In genomic region chr8:104540710-104541514, GRCm38 (mm10) we compare ENCODE assay signal across 8 mouse cellular contexts. TPM values are rescaled to one million over a fixed set of nuclear protein-coding genes. Genes with fewer than 3 reads are reported as not detected.
A peak's percentile ranks its signal among the peaks of the same experiment; 100 is the strongest.
DNase-seq lines count a peak whose midpoint lies in the region; ATAC-seq and TF ChIP-seq lines count a peak whose summit lies in the region.

No protein-coding gene starts in this region.

- H3K4me1 ChIP-seq in lung, postnatal 0 days (ENCODE audit: insufficient read depth, low read depth, low read length), result peaks cover 6% of the 10 kb centered on the region; the same call in 1 of the 2 replicates
- H3K4me1 ChIP-seq in heart, embryonic 14.5 days (ENCODE audit: control insufficient read depth in 2 of 2, insufficient read depth in 2 of 2, low read length in 2 of 2), result peaks cover 5 to 17% of the 10 kb centered on the region in 2 experiments; a peak in 3 of 4 replicates
- peaks cover 9% of the 10 kb centered on the region; the same call in 1 of the 2 replicates for H3K4me1 ChIP-seq in midbrain, embryonic 14.5 days (ENCODE audit: control insufficient read depth, insufficient read depth, low read length)

- H3K4me3 ChIP-seq in lung, postnatal 0 days (ENCODE audit: low read depth, low read length), result peak overlapping the region; percentile 45
- peak overlapping the region; percentile 51 to 58 for H3K4me3 ChIP-seq in heart, embryonic 14.5 days (ENCODE audit: control insufficient read depth in 1 of 2, insufficient read depth in 1 of 2, low read depth in 1 of 2, low read length in 2 of 2)
- H3K4me3 ChIP-seq in midbrain, embryonic 14.5 days (replicated peaks; ENCODE audit: low read depth, low read length), result peak overlapping the region; percentile 49

- under 1% methylated on average over 54 of the region's 76 CpGs for WGBS in lung, postnatal 0 days
- WGBS in heart, embryonic 14.5 days, result under 1% methylated on average over 71 of the region's 76 CpGs
- WGBS in midbrain, embryonic 14.5 days, result 1% methylated on average over 75 of the region's 76 CpGs

- H3K9ac ChIP-seq in lung, postnatal 0 days (replicated peaks; ENCODE audit: low read depth), result no peak overlapping the region
- H3K9ac ChIP-seq in heart, embryonic 14.5 days (ENCODE audit: low read length), result peak overlapping the region; percentile 69
- H3K9ac ChIP-seq in midbrain, embryonic 14.5 days (replicated peaks; ENCODE audit: low read length), result peak overlapping the region; percentile 45

- H3K27ac ChIP-seq in lung, postnatal 0 days (ENCODE audit: low read length), result no peak overlapping the region
- H3K27ac ChIP-seq in heart, embryonic 14.5 days (replicated peaks in 1 of 2; ENCODE audit: control insufficient read depth in 1 of 2, insufficient read depth in 1 of 2, low read depth in 2 of 2, low read length in 2 of 2), result no peak overlapping the region
- H3K27ac ChIP-seq in midbrain, embryonic 14.5 days (replicated peaks; ENCODE audit: low read depth, low read length), result no peak overlapping the region

- ATAC-seq in lung, postnatal 0 days, result peak; percentile 30; the same call in 1 of the 2 replicates
- peak; percentile 41; the same call in 1 of the 2 replicates for ATAC-seq in heart, embryonic 14.5 days (ENCODE audit: insufficient number of reproducible peaks, insufficient read depth, low FRiP score, low read depth)
- ATAC-seq in midbrain, embryonic 14.5 days (ENCODE audit: low FRiP score, low TSS enrichment), result peak; percentile 57

- no peak for TF ChIP-seq EP300 in lung, postnatal 0 days (IDR thresholded peaks at IDR 0.05)

- TF ChIP-seq CTCF in lung, postnatal 0 days (IDR thresholded peaks at IDR 0.05), result no peak

- no peak for DNase-seq in lung, postnatal 0 days (ENCODE audit: low spot score)
- no peak for DNase-seq in lung, postnatal 14 days
- peak; percentile 42 to 54 for DNase-seq in cerebellum, postnatal 14 days
- DNase-seq in layer of hippocampus, adult 9-11 months, result peak; percentile 45
- DNase-seq in midbrain, embryonic 14.5 days, result peak; percentile 61
- peak; percentile 75 for DNase-seq in yolk sac, embryonic 10.5 days (ENCODE audit: low spot score)
- DNase-seq in gastrocnemius, adult 18-20 months (ENCODE audit: low spot score), result no peak

- H3K27me3 ChIP-seq in lung, postnatal 0 days (replicated peaks; ENCODE audit: insufficient read depth, low read length), result peaks cover 30% of the 10 kb centered on the region
- H3K27me3 ChIP-seq in heart, embryonic 14.5 days (ENCODE audit: control insufficient read depth, insufficient read depth, low read length), result peaks cover 62% of the 10 kb centered on the region
- H3K27me3 ChIP-seq in midbrain, embryonic 14.5 days (ENCODE audit: control insufficient read depth, insufficient read depth, low read length), result peaks cover 49% of the 10 kb centered on the region

- H3K4me2 ChIP-seq in lung, postnatal 0 days (replicated peaks; ENCODE audit: low read depth, low read length), result peak overlapping the region; percentile 84
- H3K4me2 ChIP-seq in heart, embryonic 14.5 days (ENCODE audit: low read length), result peak overlapping the region; percentile 98
- peak overlapping the region; percentile 96 for H3K4me2 ChIP-seq in midbrain, embryonic 14.5 days (ENCODE audit: low read length)

- H3K36me3 ChIP-seq in lung, postnatal 0 days (ENCODE audit: insufficient read depth, low read length), result no peaks in the 10 kb centered on the region
- no peaks in the 10 kb centered on the region for H3K36me3 ChIP-seq in heart, embryonic 14.5 days (ENCODE audit: control insufficient read depth, insufficient read depth, low read length)
- H3K36me3 ChIP-seq in midbrain, embryonic 14.5 days (ENCODE audit: control insufficient read depth, insufficient read depth, low read length), result no peaks in the 10 kb centered on the region

- H3K9me3 ChIP-seq in lung, postnatal 0 days (ENCODE audit: low read length), result no peaks in the 10 kb centered on the region
- H3K9me3 ChIP-seq in heart, embryonic 14.5 days (ENCODE audit: control insufficient read depth, low read length), result no peaks in the 10 kb centered on the region
- no peaks in the 10 kb centered on the region for H3K9me3 ChIP-seq in midbrain, embryonic 14.5 days (ENCODE audit: control insufficient read depth, low read length)

RNA-seq across cellular contexts. Expression of gene Car7, which starts 6.4 kb away (rescaled TPM):
- 0.84 and 0.87 TPM in 2 replicates for polyA plus RNA-seq in lung, postnatal 0 days (2015; fragmentation: Nextera tagmentation; extraction: Ambion mirVana)
- polyA plus RNA-seq in heart, embryonic 14.5 days (2014; fragmentation: Nextera tagmentation; extraction: Ambion mirVana), result 2.2 and 2.3 TPM in 2 replicates
- 2.7 and 3.6 TPM in 2 replicates for polyA plus RNA-seq in midbrain, embryonic 14.5 days (2014; fragmentation: Nextera tagmentation; extraction: Ambion mirVana)
- 1 to 10 TPM in 1 of 2 experiments, under 1 TPM in 1; 0.82 to 1.1 TPM for total RNA-seq in gastrocnemius, adult 18-20 months (2021)

RNA-seq across cellular contexts. Expression of gene Nae1, which starts 6.5 kb away (rescaled TPM):
- 57.9 and 58.9 TPM in 2 replicates for polyA plus RNA-seq in lung, postnatal 0 days (2015; fragmentation: Nextera tagmentation; extraction: Ambion mirVana)
- polyA plus RNA-seq in heart, embryonic 14.5 days (2014; fragmentation: Nextera tagmentation; extraction: Ambion mirVana), result 73.3 and 80.0 TPM in 2 replicates
- 113 and 122 TPM in 2 replicates for polyA plus RNA-seq in midbrain, embryonic 14.5 days (2014; fragmentation: Nextera tagmentation; extraction: Ambion mirVana)
- total RNA-seq in gastrocnemius, adult 18-20 months (2021), result 10 to 100 TPM; 22.4 to 24.3 TPM

RNA-seq across cellular contexts. Expression of gene Terb1, which starts 31.2 kb away (rescaled TPM):
- 0.14 and 0.27 TPM in 2 replicates for polyA plus RNA-seq in lung, postnatal 0 days (2015; fragmentation: Nextera tagmentation; extraction: Ambion mirVana)
- 0.18 TPM in 1 of 2 replicates, not detected in the other for polyA plus RNA-seq in heart, embryonic 14.5 days (2014; fragmentation: Nextera tagmentation; extraction: Ambion mirVana)
- polyA plus RNA-seq in midbrain, embryonic 14.5 days (2014; fragmentation: Nextera tagmentation; extraction: Ambion mirVana), result 0.38 and 0.53 TPM in 2 replicates
- not detected for total RNA-seq in gastrocnemius, adult 18-20 months (2021)

RNA-seq across cellular contexts. Expression of gene Pdp2, which starts 50.3 kb away (rescaled TPM):
- 5.9 and 6.0 TPM in 2 replicates for polyA plus RNA-seq in lung, postnatal 0 days (2015; fragmentation: Nextera tagmentation; extraction: Ambion mirVana)
- 5.4 and 6.4 TPM in 2 replicates for polyA plus RNA-seq in heart, embryonic 14.5 days (2014; fragmentation: Nextera tagmentation; extraction: Ambion mirVana)
- polyA plus RNA-seq in midbrain, embryonic 14.5 days (2014; fragmentation: Nextera tagmentation; extraction: Ambion mirVana), result 17.2 and 18.2 TPM in 2 replicates
- total RNA-seq in gastrocnemius, adult 18-20 months (2021), result 1 to 10 TPM; 2.9 to 3.3 TPM

Comparison
In these comparisons a context has a peak if more than half of its experiments do, and no peak if none do; other contexts are left out.
1. DNase-seq: peak in cerebellum, postnatal 14 days (2 of 2), layer of hippocampus, adult 9-11 months (single experiment), midbrain, embryonic 14.5 days (single experiment) and yolk sac, embryonic 10.5 days (single experiment); none in lung, postnatal 0 days (single experiment), lung, postnatal 14 days (single experiment) and gastrocnemius, adult 18-20 months (single experiment).
2. Peak in every context shown above with its lines, with median percentiles within 50 percentile points of each other: ATAC-seq, H3K4me2 ChIP-seq and H3K4me3 ChIP-seq.